Mouse (Mus musculus) liver, postnatal 0 days (tissue): ENCODE data around the gene Tshz3.

Experiments used
- CTCF ChIP-seq: sonication (generic); IDR thresholded peaks from 2 replicates; pipeline ENCODE4 v1.5.1; 2016; ENCODE audit warnings: antibody characterized with exemption, low read depth
- EP300 ChIP-seq: IDR thresholded peaks from 2 replicates; pipeline ENCODE4 v1.6.1; 2016; ENCODE audit warnings: antibody characterized with exemption, low read depth, mild to moderate bottlenecking

DNA sequence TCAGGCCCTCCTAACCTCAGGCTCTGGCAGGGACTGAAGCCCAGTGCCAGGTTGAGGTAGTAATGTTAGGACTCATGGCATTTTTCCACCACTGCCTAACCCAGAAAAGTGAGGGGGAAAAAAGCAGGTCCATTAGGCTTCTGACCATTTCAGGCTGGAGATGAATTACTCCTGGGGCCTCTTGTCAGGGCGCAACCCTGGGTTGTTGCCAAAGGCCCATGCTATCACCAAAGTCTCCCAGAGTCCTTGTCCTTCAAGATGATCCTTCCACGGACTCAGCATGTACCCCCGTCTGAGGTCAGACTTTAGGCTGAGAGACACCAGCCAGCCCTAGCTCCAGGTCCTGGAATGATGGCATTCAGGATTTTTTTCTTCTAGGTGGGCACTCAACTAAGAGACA is 4.8 kb upstream of the Tshz3 start:
- no peak for TF ChIP-seq EP300
- no peak for TF ChIP-seq CTCF
